Mouse (Mus musculus) granulocyte monocyte progenitor cell, adult 5-6 weeks (primary cell): ENCODE data around the gene Rwdd1. TPM values are rescaled to one million over a fixed set of nuclear protein-coding genes. Genes with fewer than 3 reads are reported as not detected.
A peak's percentile ranks its signal among the peaks of the same experiment; 100 is the strongest.
"Not testable (repeated sequence)": the region's sequence is repeated elsewhere in the genome, so short reads cannot be mapped to it uniquely, and the experiment has no call there.

Experiments used
- ATAC-seq: replicated peaks from 2 replicates; pipeline ENCODE4 v1.8.0; 2016; ENCODE audit warnings: mild to moderate bottlenecking, moderate TSS enrichment, inconsistent platforms; ENCODE audit not compliant: poor library complexity, severe bottlenecking
- total RNA-seq, 2 experiments: library from RNA; stranded (forward) in 1 of 2; stranded (reverse) in 1 of 2; fragments of 200-712, 200-1000 nt in 1 of 2; fragments of >200 nt in 1 of 2; fragmentation: Nextera tagmentation in 1 of 2; gene quantifications; 2 replicates each; pipeline ENCODE4 v1.2.3; 2014 to 2017

Gene Rwdd1
- total RNA-seq (2014; fragmentation: Nextera tagmentation) (129 and 177 TPM in 2 replicates), total RNA-seq (2017) (165 and 205 TPM in 2 replicates)

GRCm38 (mm10) chr10:34019302-34020075 lies at the start of gene Rwdd1:
Rwdd1 (minus strand) TSS chr10:34019624.
- ATAC-seq: peak; percentile 93

GRCm38 (mm10) chr10:34066591-34066990 lies 47.2 kb upstream of the Rwdd1 start:
- no peak for ATAC-seq

DNA sequence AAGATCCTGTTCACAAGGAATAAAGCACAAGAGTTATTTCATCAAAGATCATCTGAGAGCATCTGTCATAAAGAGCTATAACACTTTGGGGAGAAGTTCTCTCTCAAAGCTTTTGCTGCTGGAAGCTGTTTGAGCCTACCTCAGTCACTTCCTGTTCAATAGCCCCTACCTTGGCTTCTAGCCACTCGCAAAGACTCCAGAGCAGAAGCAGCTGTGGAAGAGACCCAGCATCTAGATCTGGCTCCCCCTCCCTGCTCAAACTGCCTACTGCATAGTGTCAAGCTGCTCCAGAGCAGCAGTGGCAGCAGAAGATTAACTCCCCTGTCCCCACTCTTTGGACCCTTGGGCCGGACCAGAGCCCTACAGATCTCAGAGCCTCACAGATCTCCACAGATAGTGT lies 34.6 kb upstream of the Rwdd1 start:
- no peak for ATAC-seq

DNA sequence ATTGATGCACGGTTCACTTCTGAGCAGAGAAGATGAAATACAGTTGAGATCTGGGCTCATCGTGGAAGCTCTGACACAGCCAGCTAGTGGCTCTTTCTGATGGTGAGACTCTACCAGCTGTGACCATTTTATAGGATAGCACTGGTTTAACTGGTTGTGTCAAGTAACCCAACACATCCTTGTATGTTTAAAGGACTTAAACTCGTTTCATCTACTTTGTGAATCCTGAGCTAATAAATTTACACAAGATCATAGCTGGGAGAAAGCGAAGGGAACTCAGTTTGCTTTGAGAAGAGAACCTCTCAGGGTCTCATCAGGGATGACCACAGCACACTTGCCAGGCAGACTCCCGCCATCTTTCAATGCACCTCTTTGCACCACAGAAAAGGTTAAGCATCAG lies 24.8 kb upstream of the Rwdd1 start, which contains the start of gene Calhm4:
Gene Calhm4 (minus strand): TSS at position 101 of the 400 bp plus-strand sequence.
- no peak for ATAC-seq

- no peak for ATAC-seq
These were observed 18.0 kb upstream of the Rwdd1 start, which contains the start of gene Trappc3l for GRCm38 (mm10) chr10:34037401-34037800. Trappc3l (plus strand) TSS chr10:34037597.

DNA sequence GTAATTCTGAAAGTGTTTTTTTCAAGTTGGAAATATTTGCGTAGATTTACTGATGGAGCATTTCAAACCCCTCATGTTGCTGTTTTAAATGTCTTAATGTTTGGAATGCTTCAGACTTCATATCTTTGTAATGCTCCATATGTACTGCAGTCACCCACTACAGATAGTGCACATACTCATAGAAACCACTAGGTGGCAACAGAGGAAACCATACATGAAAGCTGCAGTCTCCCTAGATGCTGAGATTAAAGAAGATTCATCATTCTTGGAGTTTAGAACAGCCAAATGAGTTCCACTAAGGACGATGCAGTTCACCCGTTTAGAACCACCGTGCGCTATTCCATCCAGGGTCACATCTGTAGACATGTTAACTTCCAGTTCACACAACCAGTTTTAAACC lies 17.2 kb upstream of the Rwdd1 start:
- peak; percentile 85 for ATAC-seq

GRCm38 (mm10) chr10:34033630-34034305 lies 14.3 kb upstream of the Rwdd1 start:
- ATAC-seq: peak; percentile 90

GRCm38 (mm10) chr10:34030322-34030721 lies 10.9 kb upstream of the Rwdd1 start:
- ATAC-seq: peak; percentile 82

- peak; percentile 13 for ATAC-seq
These were observed 600 bp downstream of the Rwdd1 start for GRCm38 (mm10) chr10:34018746-34019301.

- no peak for ATAC-seq
These were observed 6.2 kb downstream of the Rwdd1 start for GRCm38 (mm10) chr10:34013241-34013640.

- no peak for ATAC-seq
These were observed 6.8 kb downstream of the Rwdd1 start for GRCm38 (mm10) chr10:34012581-34012980.

DNA sequence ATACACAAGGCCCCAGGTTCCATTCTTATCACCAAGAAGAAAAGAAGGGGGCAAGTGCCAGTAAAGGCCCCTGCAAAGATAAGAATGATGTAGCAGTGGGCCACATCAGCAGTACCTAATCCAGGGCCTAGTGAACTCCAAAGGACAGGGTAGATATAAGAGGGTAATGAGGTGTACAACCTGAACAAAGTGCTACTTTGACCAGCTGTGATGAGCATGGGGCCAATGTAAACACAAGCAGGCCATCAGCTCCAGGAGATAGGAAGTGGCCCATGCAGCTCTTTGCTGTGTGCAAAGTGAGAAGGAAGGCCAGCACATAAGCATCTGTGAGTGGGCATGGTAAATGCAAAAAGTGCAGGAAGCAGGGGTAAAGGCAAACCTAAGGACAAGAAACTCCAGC lies 21.0 kb downstream of the Rwdd1 start:
- ATAC-seq: no peak

GRCm38 (mm10) chr10:33996686-33997085 lies 22.7 kb downstream of the Rwdd1 start:
- not testable (repeated sequence) for ATAC-seq

GRCm38 (mm10) chr10:33986771-33987170 lies 32.7 kb downstream of the Rwdd1 start:
- ATAC-seq: peak; percentile 98

GRCm38 (mm10) chr10:33974781-33975494 lies 44.5 kb downstream of the Rwdd1 start:
- no peak for ATAC-seq

- no peak for ATAC-seq
These were observed 66.9 kb downstream of the Rwdd1 start for GRCm38 (mm10) chr10:33952509-33952908.

DNA sequence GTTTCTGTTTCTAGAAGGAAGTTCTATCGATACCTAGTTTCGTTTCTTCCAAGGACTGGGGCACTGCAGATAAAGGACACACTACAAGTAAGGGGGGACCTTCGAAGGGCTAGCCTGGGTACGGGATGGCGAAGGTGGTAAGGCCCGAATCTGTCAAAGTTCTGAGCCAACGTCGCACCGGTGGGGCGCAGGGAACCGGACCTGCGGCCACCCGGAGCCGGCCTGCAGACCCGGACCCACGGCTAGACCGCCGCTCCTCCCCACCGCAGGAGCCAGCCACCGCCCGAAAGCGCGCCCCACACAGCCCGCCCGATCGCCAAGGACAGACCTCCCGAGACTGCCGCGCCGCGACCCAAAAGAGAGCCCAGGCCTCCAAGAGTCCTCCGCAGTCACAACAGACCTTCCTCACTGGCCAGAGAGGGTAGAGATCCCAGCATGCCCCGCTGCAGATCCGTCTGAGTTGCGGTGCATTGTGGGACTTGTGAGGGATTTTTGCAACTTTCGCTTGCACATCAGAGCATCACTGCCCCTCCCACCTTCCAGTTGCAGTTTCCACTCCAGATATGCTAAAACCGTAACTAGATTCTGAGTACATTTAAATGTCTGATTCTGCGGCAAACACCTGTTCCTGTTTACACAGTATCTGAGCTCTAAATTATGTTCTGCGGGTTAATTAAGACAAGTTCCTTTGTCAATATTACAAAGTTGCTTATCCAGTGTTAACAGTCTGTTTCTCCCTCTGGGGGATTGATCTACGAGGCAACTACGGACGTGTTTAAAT lies 68.4 kb downstream of the Rwdd1 start, which contains the start of gene Zup1:
Gene Zup1 (minus strand): TSS at position 467 of the 781 bp plus-strand sequence.
- peak; percentile 98 for ATAC-seq
